Mouse (Mus musculus) heart, postnatal 4 days (tissue): Measurements from ENCODE around the gene Rnf111. TPM values are rescaled to one million over a fixed set of nuclear protein-coding genes. Genes with fewer than 3 reads are reported as not detected.

Experiments
- DNase-seq: peaks from one replicate; pipeline ENCODE4 v3.0.0; 2021
- microRNA-seq, 2 experiments: library from miRNA; unstranded; fragments of <30 nt; microRNA quantifications; one replicate each; pipeline ENCODE4 v1.2.0; 2021 to 2022
- total RNA-seq, 2 experiments: library from RNA; stranded (reverse); gene quantifications; 2 replicates each; pipeline ENCODE4 v1.2.3; 2021

Gene Rnf111
- total RNA-seq, 2 experiments from 2014 or later: 34.6 to 36.1 TPM

- peak; percentile 44 for DNase-seq
These were observed 111.0 kb downstream of the Rnf111 start for GRCm38 (mm10) chr9:70392563-70392907.

- DNase-seq: no peak
These were observed 111.6 kb downstream of the Rnf111 start for GRCm38 (mm10) chr9:70391660-70392562.

GRCm38 (mm10) chr9:70391042-70391441 is 112.5 kb downstream of the Rnf111 start:
- DNase-seq: no peak

- DNase-seq: peak; percentile 28
These were observed 114.0 kb downstream of the Rnf111 start for GRCm38 (mm10) chr9:70389548-70389947.

GRCm38 (mm10) chr9:70387410-70388119 is 116.0 kb downstream of the Rnf111 start:
- DNase-seq: no peak

GRCm38 (mm10) chr9:70384958-70385728 is 118.4 kb downstream of the Rnf111 start:
- DNase-seq: no peak

GRCm38 (mm10) chr9:70384494-70384893 is 119.0 kb downstream of the Rnf111 start:
- DNase-seq: no peak

GRCm38 (mm10) chr9:70383750-70384149 is 119.8 kb downstream of the Rnf111 start:
- no peak for DNase-seq

- no peak for DNase-seq
These were observed 121.4 kb downstream of the Rnf111 start for GRCm38 (mm10) chr9:70382091-70382490.

GRCm38 (mm10) chr9:70379502-70380467 is 123.7 kb downstream of the Rnf111 start:
- no peak for DNase-seq

Small RNAs within 50 kb of the gene (microRNA-seq; reads per million reads assigned to microRNA genes)
- gene Mir5626: 1.4 to 2.9 reads per million in 2 experiments

Other genes starting within 250 kb of the Rnf111 start
- 10 to 100 TPM; 57.9 to 70.6 TPM for gene Ccnb2, start 82.2 kb downstream of the Rnf111 start, total RNA-seq
- gene Sltm, start 39.0 kb upstream of the Rnf111 start, total RNA-seq: 10 to 100 TPM; 34.8 TPM
- gene Gm10642, start 152.5 kb upstream of the Rnf111 start, total RNA-seq: under 1 TPM; 0.47 to 0.67 TPM
- 10 to 100 TPM; 25.3 to 25.8 TPM for gene Mindy2, start 153.4 kb upstream of the Rnf111 start, total RNA-seq
- 10 to 100 TPM; 71.4 to 78.4 TPM for gene Adam10, start 175.3 kb upstream of the Rnf111 start, total RNA-seq